Mouse (Mus musculus) MEL (cell line): ENCODE data around the gene Pom121. TPM values are rescaled to one million over a fixed set of nuclear protein-coding genes. Genes with fewer than 3 reads are reported as not detected.

ENCODE experiments used
- DNase-seq: peaks from one replicate; pipeline ENCODE4 v3.0.0; 2011; ENCODE audit warnings: low read depth, low spot score
- H3K27ac ChIP-seq: 2 replicates; pipeline ENCODE4 v1.5.1; 2012; ENCODE audit warnings: low read depth, mild to moderate bottlenecking, control low read depth, low read length, moderate library complexity; ENCODE audit not compliant: control insufficient read depth
- H3K27me3 ChIP-seq, 2 experiments: fragments of 150-350 bp in 1 of 2; sonication (generic) in 1 of 2; 2 replicates each; pipeline ENCODE4 v1.6.1; 2012; ENCODE audit warnings: low read length in 2 of 2, mild to moderate bottlenecking in 2 of 2, improper control_type of control experiment in 1 of 2, moderate library complexity in 1 of 2; ENCODE audit not compliant: insufficient read depth in 2 of 2, control insufficient read depth in 1 of 2
- H3K36me3 ChIP-seq, 2 experiments: 2 replicates each; pipeline ENCODE4 v1.6.1; 2012 to 2014; ENCODE audit warnings: low read length in 2 of 2, improper control_type of control experiment in 1 of 2, inconsistent platforms in 1 of 2, mild to moderate bottlenecking in 1 of 2; ENCODE audit not compliant: insufficient read depth in 2 of 2, control insufficient read depth in 1 of 2
- H3K4me1 ChIP-seq, 2 experiments: fragments of 150-350 bp in 1 of 2; sonication (generic) in 1 of 2; 2 replicates each; pipeline ENCODE4 v1.6.1; 2012; ENCODE audit warnings: low read length in 2 of 2, improper control_type of control experiment in 1 of 2, mild to moderate bottlenecking in 1 of 2; ENCODE audit not compliant: insufficient read depth in 2 of 2, control insufficient read depth in 1 of 2
- H3K4me3 ChIP-seq, 2 experiments: fragments of 150-350 bp in 1 of 2; sonication (generic) in 1 of 2; 2 replicates each; pipeline ENCODE4 v1.5.1; 2012; ENCODE audit warnings: low read depth in 2 of 2, low read length in 2 of 2, mild to moderate bottlenecking in 2 of 2, moderate library complexity in 2 of 2, control low read depth in 1 of 2, improper control_type of control experiment in 1 of 2; ENCODE audit not compliant: control insufficient read depth in 1 of 2, insufficient read depth in 1 of 2
- H3K79me2 ChIP-seq: 2 replicates; pipeline ENCODE4 v1.6.1; 2012; ENCODE audit warnings: mild to moderate bottlenecking, low read length, moderate library complexity; ENCODE audit not compliant: control insufficient read depth, poor library complexity, insufficient read depth
- H3K9ac ChIP-seq: 2 replicates; pipeline ENCODE4 v1.6.1; 2012; ENCODE audit warnings: low read depth, mild to moderate bottlenecking, control low read depth, low read length, moderate library complexity; ENCODE audit not compliant: control insufficient read depth, poor library complexity, severe bottlenecking
- H3K9me3 ChIP-seq: fragments of 150-350 bp; sonication (generic); replicated peaks from 2 replicates; pipeline ENCODE4 v1.6.1; 2012; ENCODE audit warnings: mild to moderate bottlenecking, low read length, improper control_type of control experiment, moderate library complexity; ENCODE audit not compliant: insufficient read depth
- BHLHE40 ChIP-seq: IDR thresholded peaks from 2 replicates; pipeline ENCODE4 v1.6.1; 2012; ENCODE audit warnings: low read depth, mild to moderate bottlenecking, inconsistent platforms, low read length, improper control_type of control experiment, borderline replicate concordance
- E2F4 ChIP-seq: IDR thresholded peaks from 2 replicates; pipeline ENCODE4 v1.6.1; 2011; ENCODE audit warnings: low read depth, low read length, improper control_type of control experiment, borderline replicate concordance
- ELF1 ChIP-seq: IDR thresholded peaks from 2 replicates; pipeline ENCODE4 v1.6.1; 2014; ENCODE audit warnings: low read depth, mild to moderate bottlenecking, inconsistent platforms, low read length, improper control_type of control experiment, moderate library complexity
- KAT2A ChIP-seq: conservative IDR thresholded peaks from 2 replicates; pipeline ENCODE4 v1.6.1; 2012; ENCODE audit warnings: low read depth, low read length, improper control_type of control experiment, inconsistent platforms
- MXI1 ChIP-seq: IDR thresholded peaks from 2 replicates; pipeline ENCODE4 v1.6.1; 2011; ENCODE audit warnings: mild to moderate bottlenecking, low read depth, low read length, improper control_type of control experiment
- MYB ChIP-seq: IDR thresholded peaks from 2 replicates; pipeline ENCODE4 v1.6.1; 2011; ENCODE audit warnings: mild to moderate bottlenecking, low read depth, low read length, improper control_type of control experiment
- MYC ChIP-seq: IDR thresholded peaks from 2 replicates; pipeline ENCODE4 v1.6.1; 2011; ENCODE audit warnings: low read depth, mild to moderate bottlenecking, low read length, improper control_type of control experiment, moderate library complexity
- NRF1 ChIP-seq: IDR thresholded peaks from 2 replicates; pipeline ENCODE4 v1.6.1; 2014; ENCODE audit warnings: low read depth, mild to moderate bottlenecking, inconsistent platforms, low read length, improper control_type of control experiment, moderate library complexity; ENCODE audit not compliant: poor library complexity, insufficient read depth, severe bottlenecking
- POLR2A ChIP-seq, 2 experiments: IDR thresholded peaks; 2 replicates each; pipeline ENCODE4 v1.6.1; 2011 to 2012; ENCODE audit warnings: low read length in 2 of 2, mild to moderate bottlenecking in 2 of 2, control low read depth in 1 of 2, improper control_type of control experiment in 1 of 2, low read depth in 1 of 2, moderate library complexity in 1 of 2; ENCODE audit not compliant: control insufficient read depth in 1 of 2, insufficient read depth in 1 of 2, poor library complexity in 1 of 2
- POLR2AphosphoS2 ChIP-seq: IDR thresholded peaks from 2 replicates; pipeline ENCODE4 v1.6.1; 2011; ENCODE audit warnings: low read length, improper control_type of control experiment
- RAD21 ChIP-seq: IDR thresholded peaks from 2 replicates; pipeline ENCODE4 v1.6.1; 2011; ENCODE audit warnings: mild to moderate bottlenecking, low read depth, low read length, improper control_type of control experiment
- SMC3 ChIP-seq: IDR thresholded peaks from 2 replicates; pipeline ENCODE4 v1.6.1; 2011; ENCODE audit warnings: low read depth, low read length, improper control_type of control experiment
- TAL1 ChIP-seq: IDR thresholded peaks from 2 replicates; pipeline ENCODE4 v1.6.1; 2012; ENCODE audit warnings: mild to moderate bottlenecking, inconsistent platforms, low read length, moderate library complexity, mixed read lengths
- UBTF ChIP-seq: IDR thresholded peaks from 2 replicates; pipeline ENCODE4 v1.6.1; 2012; ENCODE audit warnings: low read depth, mild to moderate bottlenecking, inconsistent platforms, low read length, improper control_type of control experiment, moderate library complexity, borderline replicate concordance; ENCODE audit not compliant: insufficient read depth
- USF1 ChIP-seq: IDR thresholded peaks from 2 replicates; pipeline ENCODE4 v1.6.1; 2014; ENCODE audit warnings: low read depth, mild to moderate bottlenecking, inconsistent platforms, low read length, improper control_type of control experiment, moderate library complexity
- USF2 ChIP-seq, 2 experiments: IDR thresholded peaks; 2 replicates each; pipeline ENCODE4 v1.6.1; 2011 to 2012; ENCODE audit warnings: improper control_type of control experiment in 2 of 2, low read length in 2 of 2, borderline replicate concordance in 1 of 2, inconsistent platforms in 1 of 2, low read depth in 1 of 2, mild to moderate bottlenecking in 1 of 2; ENCODE audit not compliant: insufficient read depth in 1 of 2
- ZKSCAN1 ChIP-seq: IDR thresholded peaks from 2 replicates; pipeline ENCODE4 v1.6.1; 2012; ENCODE audit warnings: low read depth, mild to moderate bottlenecking, inconsistent platforms, low read length, improper control_type of control experiment, moderate library complexity
- ZMIZ1 ChIP-seq: IDR thresholded peaks from 2 replicates; pipeline ENCODE4 v1.6.1; 2012; ENCODE audit warnings: low read depth, mild to moderate bottlenecking, inconsistent platforms, low read length, improper control_type of control experiment, moderate library complexity
- polyA plus RNA-seq, 2 experiments: library from polyadenylated mRNA; stranded (reverse) in 1 of 2; unstranded in 1 of 2; fragments of >175 nt in 1 of 2; fragments of >200 nt in 1 of 2; gene quantifications; 2 replicates each; pipeline versions ENCODE4 v1.2.1 to v1.2.4; 2012; ENCODE audit warnings: low replicate concordance in 2 of 2, low read depth in 1 of 2; ENCODE audit not compliant: insufficient read length in 2 of 2, insufficient read depth in 1 of 2, missing spikeins in 1 of 2
- total RNA-seq: library from RNA; depleted of rRNA; stranded (reverse); fragments of 300-350 nt; gene quantifications from 2 replicates; pipeline ENCODE4 v1.2.3, GENCODE M21; 2012

The Pom121 gene
- total and polyA plus RNA-seq, 3 experiments = 10.2 to 81.1 (median 51.8) TPM

DNA sequence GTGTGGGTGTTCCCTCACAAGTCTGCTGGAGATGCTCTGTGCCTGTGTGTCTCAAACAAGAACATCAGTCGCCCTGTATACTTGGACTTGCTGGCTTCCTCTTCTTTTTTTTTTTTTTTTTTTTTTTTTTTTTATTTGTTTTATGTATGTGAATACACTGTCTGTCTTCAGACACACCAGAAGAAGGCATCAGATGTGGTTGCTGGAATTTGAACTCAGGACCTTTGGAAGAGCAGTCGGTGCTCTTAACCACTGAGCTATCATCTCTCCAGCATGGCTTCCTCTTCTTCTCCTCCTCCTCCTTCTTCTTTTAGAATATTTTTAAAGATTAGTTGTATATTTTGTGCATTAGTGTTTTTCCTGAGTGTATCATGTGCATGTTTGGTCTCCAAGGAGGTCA, 36.8 kb downstream of the Pom121 start:
- Histone ChIP-seq H3K27ac (no peak overlapping the region), H3K79me2 (no peaks in the 10 kb centered on the region), H3K9me3 (no peaks in the 10 kb centered on the region), H3K4me3 (no peak overlapping the region), H3K27me3 (peaks cover 2 to 5% of the 10 kb centered on the region in 2 experiments), H3K9ac (no peak overlapping the region), H3K36me3 (no peaks in the 10 kb centered on the region), H3K4me1 (no peaks in the 10 kb centered on the region)
- DNase-seq = peak; percentile 36
- TF ChIP-seq USF2 (IDR thresholded peaks at IDR 0.05; ENCODE audit: borderline replicate concordance in 1 of 2, insufficient read depth in 1 of 2, low read depth in 1 of 2, low read length in 2 of 2) (no peak), ZKSCAN1 (no peak), UBTF (no peak), RAD21 (no peak), BHLHE40 (no peak), SMC3 (no peak), MYC (no peak)

DNA sequence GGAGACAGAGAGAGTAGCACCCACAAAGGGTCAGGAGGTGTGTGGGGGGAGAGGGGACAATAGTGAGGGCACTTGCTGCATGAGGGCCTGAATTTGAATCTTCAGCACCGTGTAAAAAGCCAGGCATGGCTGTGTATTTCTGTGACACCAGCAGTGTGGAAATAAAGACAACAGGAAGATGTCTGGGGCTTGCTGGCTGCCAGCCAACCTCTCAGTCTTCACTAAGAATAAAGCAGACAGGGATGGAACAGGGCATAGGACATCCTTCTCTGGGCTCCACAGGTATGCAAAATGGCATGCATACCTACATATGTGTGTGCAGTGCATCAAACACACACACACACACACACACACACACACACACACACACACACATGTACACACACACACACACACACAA, 38.3 kb downstream of the Pom121 start:
- Histone ChIP-seq H3K9ac (no peak overlapping the region), H3K79me2 (no peaks in the 10 kb centered on the region), H3K4me3 (no peak overlapping the region), H3K4me1 (no peaks in the 10 kb centered on the region), H3K9me3 (no peaks in the 10 kb centered on the region), H3K27ac (no peak overlapping the region), H3K27me3 (peaks cover 0 to 6% of the 10 kb centered on the region in 2 experiments; a peak in 3 of 4 replicates), H3K36me3 (no peaks in the 10 kb centered on the region)
- TF ChIP-seq BHLHE40 = no peak
- no peak for TF ChIP-seq KAT2A
- no peak for TF ChIP-seq POLR2A (IDR thresholded peaks at IDR 0.05; ENCODE audit: control insufficient read depth in 1 of 2, insufficient read depth in 1 of 2, low read depth in 1 of 2, low read length in 2 of 2, poor library complexity in 1 of 2)
- TF ChIP-seq ZKSCAN1 = no peak
- no peak for TF ChIP-seq UBTF
- TF ChIP-seq USF2 (IDR thresholded peaks at IDR 0.05; ENCODE audit: borderline replicate concordance in 1 of 2, insufficient read depth in 1 of 2, low read depth in 1 of 2, low read length in 2 of 2) = no peak
- TF ChIP-seq ZMIZ1 = no peak
- no peak for TF ChIP-seq RAD21
- no peak for TF ChIP-seq MYB
- TF ChIP-seq E2F4 = no peak
- TF ChIP-seq NRF1 = no peak
- no peak for TF ChIP-seq POLR2AphosphoS2
- TF ChIP-seq USF1 = no peak
- no peak for TF ChIP-seq ELF1
- no peak for TF ChIP-seq TAL1
- no peak for TF ChIP-seq MXI1
- DNase-seq = no peak
